In genomic region chr5:135394004-135394823, GRCm38 (mm10) we compare ENCODE assay signal across 7 mouse cellular contexts. TPM values are rescaled to one million over a fixed set of nuclear protein-coding genes. Genes with fewer than 3 reads are reported as not detected.
DNase-seq lines count a peak whose midpoint lies in the region; ATAC-seq and TF ChIP-seq lines count a peak whose summit lies in the region.

Pom121 (minus strand) TSS chr5:135394546.

- TF ChIP-seq POLR2A in spleen, adult 2 months (IDR thresholded peaks at IDR 0.05; ENCODE audit: low read depth, low read length), result peak; percentile 20; the same call in 1 of the 2 replicates

- no peak for TF ChIP-seq CTCF in spleen, adult 2 months (IDR thresholded peaks at IDR 0.05; ENCODE audit: extremely low read depth, insufficient read depth, insufficient read length, insufficient replicate concordance)

- H3K36me3 ChIP-seq in limb, embryonic 12.5 days, result peaks cover 31% of the 10 kb centered on the region
- H3K36me3 ChIP-seq in midbrain, embryonic 15.5 days (replicated peaks), result peaks cover 22% of the 10 kb centered on the region; the same call in 1 of the 2 replicates
- H3K36me3 ChIP-seq in spleen, adult 2 months (ENCODE audit: control insufficient read depth, insufficient read depth, low read length), result peaks cover 14% of the 10 kb centered on the region

- DNase-seq in adrenal gland, postnatal 10 days, result peak; percentile 89
- peak; percentile 83 for DNase-seq in embryo, embryonic 9.5 days (ENCODE audit: extremely low spot score)
- DNase-seq in kidney, adult 11 months, result peak; percentile 82
- DNase-seq in spleen, adult 2 months (ENCODE audit: low read depth in 1 of 2, low spot score in 2 of 2), result peak; percentile 73 to 85

- peak within 1 kb of the TSS; percentile 84 for H3K4me2 ChIP-seq in limb, embryonic 12.5 days
- H3K4me2 ChIP-seq in midbrain, embryonic 15.5 days, result peak within 1 kb of the TSS; percentile 88

- ATAC-seq in granulocyte monocyte progenitor cell, adult 5-6 weeks (replicated peaks; ENCODE audit: poor library complexity, severe bottlenecking), result peak; percentile 86
- peak; percentile 81 for ATAC-seq in limb, embryonic 12.5 days (ENCODE audit: insufficient number of reproducible peaks, insufficient read depth, low FRiP score, low TSS enrichment, low read depth)
- peak; percentile 91 for ATAC-seq in midbrain, embryonic 15.5 days (replicated peaks)

- no peaks in the 10 kb centered on the region for H3K27me3 ChIP-seq in limb, embryonic 12.5 days
- H3K27me3 ChIP-seq in midbrain, embryonic 15.5 days (replicated peaks), result 0 out of 2 replicates have a peak, but pooled peaks cover 3% of the 10 kb centered on the region
- H3K27me3 ChIP-seq in spleen, adult 2 months (ENCODE audit: control insufficient read depth, insufficient read depth, low read length), result no peaks in the 10 kb centered on the region

- peak within 1 kb of the TSS; percentile 99 for H3K4me3 ChIP-seq in limb, embryonic 12.5 days (replicated peaks)
- peak within 1 kb of the TSS; percentile 100 for H3K4me3 ChIP-seq in midbrain, embryonic 15.5 days
- H3K4me3 ChIP-seq in spleen, adult 2 months (ENCODE audit: extremely low read depth, insufficient read depth, insufficient read length), result peak within 1 kb of the TSS; percentile 83

- peak within 1 kb of the TSS; percentile 99 for H3K9ac ChIP-seq in limb, embryonic 12.5 days (replicated peaks)
- peak within 1 kb of the TSS; percentile 94 for H3K9ac ChIP-seq in midbrain, embryonic 15.5 days

- peaks cover 9% of the 10 kb centered on the region for H3K4me1 ChIP-seq in limb, embryonic 12.5 days (replicated peaks)
- peaks cover 15% of the 10 kb centered on the region for H3K4me1 ChIP-seq in midbrain, embryonic 15.5 days
- H3K4me1 ChIP-seq in spleen, adult 2 months (ENCODE audit: control insufficient read depth, insufficient read depth, insufficient read length), result no peaks in the 10 kb centered on the region; the same call in 1 of the 2 replicates

- H3K27ac ChIP-seq in limb, embryonic 12.5 days, result peak within 1 kb of the TSS; percentile 91
- H3K27ac ChIP-seq in midbrain, embryonic 15.5 days, result peak within 1 kb of the TSS; percentile 85
- H3K27ac ChIP-seq in spleen, adult 2 months (ENCODE audit: insufficient read depth, low read length), result peak within 1 kb of the TSS; percentile 64

- WGBS in limb, embryonic 12.5 days, result under 1% methylated on average over 105 of the region's 110 CpGs
- WGBS in midbrain, embryonic 15.5 days, result under 1% methylated on average over 87 of the region's 110 CpGs
- WGBS in spleen, adult 2 months, result under 1% methylated on average over 108 of the region's 110 CpGs

- no peaks in the 10 kb centered on the region for H3K9me3 ChIP-seq in limb, embryonic 12.5 days
- no peaks in the 10 kb centered on the region for H3K9me3 ChIP-seq in midbrain, embryonic 15.5 days

RNA-seq across cellular contexts. Expression of gene Pom121, which starts in this region (rescaled TPM):
- total RNA-seq in adrenal gland, postnatal 10 days (2021), result 10 to 100 TPM; 25.9 to 26.7 TPM
- total RNA-seq in granulocyte monocyte progenitor cell, adult 5-6 weeks (2014; fragmentation: Nextera tagmentation), result 56.9 and 69.3 TPM in 2 replicates
- 7.2 and 8.8 TPM in 2 replicates for total RNA-seq in granulocyte monocyte progenitor cell, adult 5-6 weeks (2017)
- polyA plus RNA-seq in limb, embryonic 12.5 days (2016; fragmentation: Nextera tagmentation; extraction: Ambion mirVana), result 19.1 and 22.1 TPM in 2 replicates
- 11.4 and 11.8 TPM in 2 replicates for polyA plus RNA-seq in midbrain, embryonic 15.5 days (2015; fragmentation: Nextera tagmentation; extraction: Ambion mirVana)
- 26.5 and 29.6 TPM in 2 replicates for polyA plus RNA-seq in spleen, adult 2 months (2012; rRNA removed)

Comparison
In these comparisons a context has a peak if more than half of its experiments do, and no peak if none do; other contexts are left out.
1. Peak in every context shown above with its lines: DNase-seq, ATAC-seq, H3K4me3 ChIP-seq and H3K27ac ChIP-seq.